Mouse (Mus musculus) heart, postnatal 10 days (tissue): ENCODE measurements around the gene Osbpl9. TPM values are rescaled to one million over a fixed set of nuclear protein-coding genes. Genes with fewer than 3 reads are reported as not detected.

Source experiments
- DNase-seq, 2 experiments: peaks; one replicate each; pipeline ENCODE4 v3.0.0; 2021
- intact Hi-C: fragments of 180-260 bp; cut with DNase I; formaldehyde crosslinking; loops from one replicate; pipeline ENCODE4 v1.15.1; 2025
- total RNA-seq, 2 experiments: library from RNA; stranded (reverse); gene quantifications; 2 replicates each; pipeline ENCODE4 v1.2.3; 2021

Osbpl9 gene
- total RNA-seq, 2 experiments from 2014 or later, result 86.2 to 92.2 TPM

DNA sequence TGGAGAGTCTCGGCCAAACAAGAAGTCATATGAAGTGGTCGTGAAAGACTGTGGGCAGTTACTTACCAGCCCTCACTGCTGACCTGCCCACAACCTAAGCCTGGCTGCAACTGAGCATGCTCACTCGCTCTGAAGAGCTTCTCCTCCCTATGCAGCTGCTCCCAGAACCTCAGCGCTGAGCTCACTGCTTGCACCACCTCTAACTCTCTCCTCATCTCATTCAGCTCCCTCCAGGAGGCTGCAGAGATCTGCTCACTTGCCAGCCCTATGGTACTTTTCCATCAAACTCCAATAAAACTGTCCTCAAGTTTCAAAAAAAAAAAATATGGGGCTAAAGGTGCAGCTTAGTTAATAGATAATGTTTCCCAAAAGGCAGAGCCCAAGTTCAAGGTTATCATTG, 63.5 kb downstream of the Osbpl9 start:
- DNase-seq, result no peak
- intact Hi-C loops, result no loop called here

DNA sequence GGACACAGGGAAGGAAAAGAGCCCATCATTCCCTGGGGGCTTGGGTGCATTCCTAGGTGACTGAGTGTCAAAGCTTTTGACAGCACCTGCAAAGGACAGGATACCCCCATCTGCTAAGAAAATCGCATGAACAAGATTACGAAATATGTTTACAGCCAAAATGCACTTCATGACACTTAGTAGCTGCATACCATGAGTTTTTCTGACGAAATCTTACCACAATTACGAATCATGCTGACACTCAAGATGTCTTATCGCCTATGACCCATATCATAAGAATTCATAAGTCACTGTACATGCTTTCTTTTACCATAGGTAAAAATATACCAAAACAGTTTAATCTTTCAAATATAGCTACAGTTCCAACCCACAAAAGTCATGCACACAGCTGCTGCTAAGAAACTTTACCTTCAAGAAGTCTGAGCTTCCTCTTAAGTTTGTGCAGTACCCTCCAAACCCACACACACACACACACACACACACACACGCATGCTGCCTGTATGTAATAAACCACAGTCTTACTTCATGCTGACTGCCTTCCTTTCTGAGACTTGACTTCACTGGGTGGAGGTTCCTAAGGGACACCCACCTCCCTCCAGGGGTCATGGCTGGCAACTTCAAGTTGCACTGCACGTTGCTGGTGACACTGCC, 65.5 kb downstream of the Osbpl9 start:
- intact Hi-C loops, result no loop called here
- no peak for DNase-seq

GRCm38 (mm10) chr4:109134955-109135354, 67.1 kb downstream of the Osbpl9 start:
- intact Hi-C loops, result no loop called here
- DNase-seq, result no peak

- no peak for DNase-seq
- intact Hi-C loops, result no loop called here
These were observed 70.7 kb downstream of the Osbpl9 start for GRCm38 (mm10) chr4:109131256-109131872.

DNA sequence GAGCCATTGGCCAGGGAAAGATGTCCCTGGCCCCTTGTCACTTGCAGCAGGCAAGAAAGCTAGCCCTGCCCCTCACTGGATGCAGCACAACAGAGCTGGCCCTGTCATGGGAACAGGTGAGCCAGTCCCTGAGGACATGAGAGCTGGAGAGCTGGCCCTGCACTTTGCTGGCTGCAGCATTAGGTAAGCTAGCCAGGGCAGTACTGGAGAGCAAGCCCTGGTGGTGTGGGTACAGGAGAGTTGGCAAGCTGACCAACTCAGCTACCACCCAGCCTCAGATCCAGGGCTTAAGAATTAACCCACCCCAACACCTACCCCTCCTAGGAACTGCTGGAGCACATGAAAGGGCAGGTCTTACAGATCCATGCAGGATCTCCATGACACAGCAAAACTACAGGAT, 73.1 kb downstream of the Osbpl9 start:
- intact Hi-C loops, result no loop called here
- no peak for DNase-seq

DNA sequence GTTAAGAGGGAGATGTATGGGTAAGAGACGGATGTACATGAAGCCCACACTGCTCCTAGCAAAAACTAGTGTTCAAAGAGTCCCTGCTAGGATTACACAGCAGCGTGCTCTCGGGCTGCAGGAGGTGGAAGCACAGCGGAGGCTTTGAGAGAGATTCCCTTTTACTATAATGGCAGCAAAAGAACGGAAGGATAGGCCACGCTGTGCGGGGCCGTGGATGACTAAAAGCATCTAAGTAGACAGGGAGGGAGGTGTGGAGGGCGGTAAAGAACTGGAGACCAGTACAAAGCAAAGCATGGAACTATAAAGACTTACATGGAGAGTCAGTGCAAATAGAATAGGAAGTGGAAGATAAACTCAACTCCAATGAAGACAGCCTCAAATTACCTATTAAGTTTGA, 74.1 kb downstream of the Osbpl9 start:
- intact Hi-C loops, result no loop called here
- DNase-seq, result no peak

DNA sequence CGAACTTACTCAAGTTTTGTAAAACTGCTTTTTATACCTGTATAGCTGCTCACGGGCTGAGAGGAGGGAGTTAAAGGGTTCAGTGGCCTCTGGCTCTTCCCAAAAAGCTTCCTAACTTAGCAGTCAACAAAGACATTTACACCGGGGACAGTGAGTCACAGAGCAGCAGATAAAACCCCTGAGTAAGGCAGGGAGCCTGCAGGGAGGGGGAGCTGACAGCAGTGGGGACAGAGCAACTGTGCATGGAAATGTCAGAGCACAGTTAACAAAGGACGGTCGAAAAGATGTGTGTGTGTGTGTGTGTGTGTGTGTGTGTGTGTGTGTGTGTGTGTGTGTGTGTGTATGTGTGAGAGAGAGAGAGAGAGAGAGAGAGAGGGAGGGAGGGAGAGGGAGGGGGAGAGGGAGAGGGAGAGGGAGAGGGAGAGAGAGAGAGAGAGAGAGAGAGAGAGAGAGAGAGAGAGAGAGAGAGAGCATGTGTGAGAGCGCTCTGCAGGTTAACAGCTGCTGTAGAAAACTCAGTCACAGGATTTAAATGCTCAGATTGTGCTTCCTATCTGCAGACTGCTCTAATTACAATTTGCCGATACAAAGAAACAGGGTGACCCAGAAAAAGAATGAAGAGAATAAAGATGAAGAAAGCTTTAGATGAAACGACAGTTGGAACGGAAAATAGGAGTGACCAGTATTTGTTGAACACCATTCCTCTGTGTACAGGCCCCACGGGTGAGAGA, 75.1 kb downstream of the Osbpl9 start:
- DNase-seq, result peak; percentile 52 to 58
- intact Hi-C loops, result no loop called here

DNA sequence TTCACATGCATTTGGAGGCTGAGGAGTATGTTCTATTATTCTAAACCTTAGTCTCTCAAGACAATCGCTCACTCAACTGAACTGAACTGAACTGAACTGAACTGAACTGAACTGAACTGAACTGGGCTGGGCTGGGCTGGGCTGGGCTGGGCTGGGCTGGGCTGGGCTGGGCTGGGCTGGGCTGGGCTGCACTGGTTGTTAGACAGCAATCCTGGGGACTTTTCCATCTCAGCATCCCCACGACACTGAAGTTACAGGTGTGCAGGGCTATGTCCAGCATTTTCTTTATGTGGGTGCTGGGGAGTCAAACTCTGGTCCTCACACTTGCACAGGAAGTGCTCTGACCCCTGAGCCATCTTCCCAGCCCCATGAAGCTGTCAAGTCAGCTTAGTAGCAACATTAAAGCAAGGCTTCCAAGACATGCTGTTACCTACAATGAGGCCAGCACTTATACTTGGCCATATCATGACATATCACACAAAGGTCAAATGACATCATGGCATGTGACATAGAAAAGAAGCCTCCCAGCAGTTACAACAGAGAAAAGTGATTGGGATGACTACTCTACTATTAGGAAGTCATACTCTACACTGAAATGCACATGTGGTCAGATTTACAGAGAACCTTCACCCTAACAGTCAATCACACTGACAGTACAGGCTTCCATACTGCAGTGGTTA, 76.2 kb downstream of the Osbpl9 start:
- DNase-seq, result no peak
- intact Hi-C loops, result no loop called here

- intact Hi-C loops, result no loop called here
- DNase-seq, result no peak
These were observed 79.1 kb downstream of the Osbpl9 start for GRCm38 (mm10) chr4:109122830-109123555.

GRCm38 (mm10) chr4:109120735-109121134, 81.3 kb downstream of the Osbpl9 start:
- no peak for DNase-seq
- intact Hi-C loops, result no loop called here

GRCm38 (mm10) chr4:109119641-109120125, 82.4 kb downstream of the Osbpl9 start:
- DNase-seq, result no peak
- intact Hi-C loops, result loop anchor here (2.0 kb wide), 1 partner anchor 27 kb away; no protein-coding TSS in a partner anchor

- no peak for DNase-seq
- intact Hi-C loops, result loop anchor here (2.0 kb wide), 1 partner anchor 29 kb away; no protein-coding TSS in a partner anchor
These were observed 83.8 kb downstream of the Osbpl9 start for GRCm38 (mm10) chr4:109118327-109118659.

DNA sequence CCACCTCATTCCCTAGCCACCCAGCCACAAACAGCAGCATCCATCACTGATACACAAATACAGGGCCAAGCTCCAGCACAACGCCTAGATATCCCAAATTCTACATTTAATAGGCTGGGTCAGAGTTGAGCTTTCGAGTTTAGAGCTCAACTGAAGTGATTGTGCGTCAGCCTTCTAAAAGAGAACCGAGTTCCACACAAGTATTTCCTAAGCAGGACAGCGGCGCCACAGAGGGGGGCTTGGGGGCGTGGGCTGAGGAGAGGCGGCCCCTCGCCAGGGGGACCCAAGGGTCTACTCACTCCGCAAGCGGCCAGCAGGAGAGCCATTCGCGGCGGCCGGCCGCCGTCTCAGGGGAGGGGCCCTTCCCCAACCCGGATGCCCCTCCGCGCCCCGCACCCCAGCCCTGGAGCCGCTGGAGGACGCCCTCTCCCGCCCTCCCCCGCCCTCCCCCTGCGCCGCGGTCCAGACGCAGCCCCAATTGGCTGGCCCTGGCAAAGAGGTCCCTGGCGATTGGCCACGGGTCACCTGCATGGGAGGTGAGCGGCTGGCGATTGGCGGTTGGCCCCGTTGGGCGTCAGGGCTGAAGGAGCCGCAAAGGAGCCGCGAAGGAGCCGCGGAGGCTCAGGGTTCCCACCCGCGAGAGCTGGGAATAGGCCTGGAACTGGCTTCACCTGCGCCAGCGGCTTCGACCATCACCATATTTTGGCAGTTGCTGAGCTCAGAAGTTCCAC, 84.3 kb downstream of the Osbpl9 start:
- intact Hi-C loops, result loop anchor here (2.0 kb wide), 1 partner anchor 29 kb away; no protein-coding TSS in a partner anchor
- DNase-seq, result peak; percentile 93 to 95

- DNase-seq, result no peak
- intact Hi-C loops, result no loop called here
These were observed 85.1 kb downstream of the Osbpl9 start for GRCm38 (mm10) chr4:109116938-109117337.

DNA sequence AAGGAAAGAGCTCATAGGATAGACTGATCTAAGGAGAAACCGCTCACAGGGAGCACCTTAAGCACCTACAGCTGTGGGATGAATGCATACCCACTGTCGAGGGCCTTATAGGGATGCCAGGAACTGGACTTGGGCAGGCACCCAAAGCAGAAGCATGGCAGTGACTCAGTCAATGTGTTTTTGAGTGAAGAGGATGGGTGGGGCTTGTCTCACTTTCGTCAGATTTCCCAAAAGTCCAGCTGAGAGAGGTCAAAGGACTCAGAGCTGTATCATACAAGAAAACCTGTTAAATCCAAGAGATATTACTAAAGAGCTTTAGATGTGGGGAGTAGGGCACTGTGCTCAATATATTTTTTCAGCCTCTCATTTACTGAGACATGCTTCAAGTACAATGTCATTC, 85.6 kb downstream of the Osbpl9 start:
- DNase-seq, result peak; percentile 47 to 69

GRCm38 (mm10) chr4:109115742-109116141, 86.3 kb downstream of the Osbpl9 start:
- no peak for DNase-seq
- intact Hi-C loops, result no loop called here

More for the DNA sequence above, 85.6 kb downstream of the Osbpl9 start:
- intact Hi-C loops, result no loop called here

GRCm38 (mm10) chr4:109114308-109114707, 87.8 kb downstream of the Osbpl9 start:
- intact Hi-C loops, result no loop called here
- no peak for DNase-seq

DNA sequence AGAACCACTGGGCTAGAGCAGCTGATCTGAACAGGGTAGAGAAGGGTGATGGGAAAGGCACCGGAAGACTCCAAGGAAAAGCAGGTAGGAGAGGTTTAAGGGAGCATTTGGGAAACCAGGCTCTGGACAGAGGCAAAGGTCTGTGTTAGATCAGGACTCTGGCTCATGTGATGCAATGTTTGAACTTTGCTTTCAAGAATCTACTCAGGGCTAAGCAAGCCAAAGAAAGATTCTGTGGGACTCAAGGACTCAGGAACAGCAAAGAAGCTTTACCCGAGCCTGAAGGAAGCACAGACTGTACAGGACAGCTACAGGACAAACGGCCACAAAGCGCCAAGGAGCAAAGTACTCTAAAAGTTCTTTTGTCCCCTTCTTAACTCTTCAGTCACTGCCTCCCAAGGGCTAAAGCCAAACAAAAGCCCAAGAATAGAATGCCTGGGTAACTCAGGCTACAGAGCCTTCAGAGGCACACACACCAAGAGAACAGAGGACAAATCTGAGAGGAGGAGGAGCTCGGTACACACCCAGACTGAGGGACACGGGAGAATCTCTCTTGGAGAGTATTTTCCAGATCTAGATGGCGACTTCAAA, 89.1 kb downstream of the Osbpl9 start:
- no peak for DNase-seq
- intact Hi-C loops, result no loop called here

DNA sequence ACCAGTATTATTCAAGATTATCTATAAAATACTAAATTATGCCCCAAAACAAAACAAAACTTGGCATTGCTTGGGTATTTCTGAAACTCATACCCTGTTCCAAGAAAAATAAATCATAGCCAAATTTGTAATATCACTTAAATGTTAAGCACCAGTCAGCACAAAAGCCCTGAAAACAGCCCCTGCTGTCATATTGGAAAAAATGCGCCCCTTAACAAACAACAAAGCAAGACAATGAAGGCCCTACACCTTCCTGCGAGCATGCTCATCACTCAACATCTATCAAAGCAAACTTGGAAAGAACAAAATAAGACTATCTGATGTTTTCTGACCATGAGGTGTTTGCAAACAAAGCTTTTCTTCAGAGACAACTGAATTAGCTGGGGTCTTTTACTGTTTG, 91.1 kb downstream of the Osbpl9 start:
- DNase-seq, result no peak
- intact Hi-C loops, result no loop called here
